Mouse (Mus musculus) T-helper 2 cell (primary cell): ENCODE measurements around the gene Col25a1.

ENCODE experiments used
- in situ Hi-C: fragments of 300-600 bp; cut with MboI, MseI; formaldehyde crosslinking; loops from one replicate; pipeline ENCODE4 v1.15.1; 2025; ENCODE audit warnings: high pct_unique_total_duplicates

Gene Col25a1

DNA sequence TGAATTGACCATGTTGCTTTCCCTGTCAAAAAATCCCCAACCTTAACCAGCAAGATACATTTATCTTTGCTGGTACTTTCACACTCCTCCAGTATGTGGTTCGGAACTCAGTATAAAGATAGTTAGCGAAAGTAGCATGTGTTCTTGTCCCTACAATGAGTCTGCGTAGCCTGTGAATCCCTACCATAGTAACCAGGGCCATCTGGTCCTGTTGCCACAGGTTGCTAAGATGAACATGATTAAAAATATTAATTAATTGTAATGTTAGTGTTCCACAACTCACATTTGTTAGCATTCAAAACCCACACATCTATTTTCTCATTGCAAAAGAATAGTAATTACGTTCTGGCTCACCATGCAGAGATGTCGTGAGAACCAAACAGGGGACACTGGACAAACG is 434.3 kb downstream of the Col25a1 start:
- in situ Hi-C loops: no loop called here

DNA sequence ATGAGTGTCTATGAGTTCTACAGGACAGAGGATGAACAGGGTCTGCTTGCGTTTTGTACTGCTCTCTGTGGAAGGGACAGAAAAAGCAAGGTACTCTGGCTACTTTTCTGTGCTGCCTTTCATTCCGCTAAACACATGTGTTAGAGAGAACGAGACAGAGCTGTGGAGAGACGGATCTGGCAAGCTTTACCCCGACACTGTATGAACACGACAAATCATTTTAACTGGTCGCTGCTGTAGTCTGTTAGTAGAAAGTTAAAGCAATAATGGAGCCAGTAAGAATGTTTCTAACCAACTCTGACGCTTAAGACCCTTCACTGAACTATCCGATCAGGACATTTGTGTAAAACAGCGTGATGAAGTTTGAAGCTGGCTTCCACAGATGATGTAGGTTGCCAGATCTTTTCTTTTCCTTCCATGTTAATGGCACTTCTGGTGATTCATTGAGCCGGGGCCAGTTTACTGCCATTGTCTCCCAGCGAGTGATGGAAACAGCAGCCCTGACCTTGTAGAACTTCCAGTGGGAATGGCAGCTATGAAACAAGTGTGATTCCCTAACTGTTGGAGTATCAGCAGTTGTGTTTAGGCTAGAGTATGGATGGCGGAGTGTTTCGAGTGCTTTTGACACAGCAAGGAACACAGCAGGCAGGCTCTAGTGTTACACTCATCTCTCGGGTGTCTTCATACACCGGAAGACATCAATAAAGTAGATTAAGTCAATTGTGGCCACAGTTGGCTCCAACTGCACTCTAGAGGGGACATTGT is 437.2 kb downstream of the Col25a1 start:
- in situ Hi-C loops: no loop called here

DNA sequence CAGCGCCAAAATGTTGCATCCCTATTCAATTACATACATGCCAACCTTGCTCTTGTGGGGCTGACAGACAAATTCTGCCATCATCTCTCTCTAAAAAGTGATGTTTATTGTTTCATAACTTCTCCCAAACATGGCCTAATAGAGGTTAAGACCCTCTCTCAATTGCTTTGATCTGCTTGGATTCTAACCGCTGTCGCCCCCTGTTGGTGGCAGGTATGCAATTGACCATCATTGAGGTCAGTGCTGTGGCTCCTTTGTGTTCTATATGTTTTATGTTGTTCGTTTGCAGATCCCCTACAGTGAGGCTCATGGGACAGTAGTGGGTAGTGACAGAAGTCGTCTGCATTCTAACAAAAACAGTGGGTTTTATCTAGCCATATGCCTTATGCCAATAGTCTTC is 441.9 kb downstream of the Col25a1 start:
- in situ Hi-C loops: no loop called here

DNA sequence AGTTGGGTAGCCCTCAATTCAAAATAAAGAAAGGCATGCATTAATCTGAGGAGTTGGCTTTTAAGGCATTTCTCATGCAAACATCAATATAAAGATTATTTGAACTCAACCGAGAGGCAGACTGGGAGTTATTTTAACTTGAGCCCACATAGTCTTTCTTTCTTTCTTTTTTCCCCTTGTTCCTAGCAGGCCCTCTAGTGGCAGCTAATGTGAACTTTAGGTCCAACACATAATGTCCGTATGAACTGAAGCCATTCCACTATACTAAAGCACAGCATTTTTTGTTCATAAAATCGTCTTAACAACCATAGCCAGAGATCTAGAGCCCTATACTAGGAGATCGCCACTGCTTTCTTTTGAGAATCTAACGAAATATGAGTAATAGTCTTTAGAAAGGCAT is 443.4 kb downstream of the Col25a1 start:
- in situ Hi-C loops: loop anchor here (5.0 kb wide), 1 partner anchor 477 kb away; no protein-coding TSS in a partner anchor

DNA sequence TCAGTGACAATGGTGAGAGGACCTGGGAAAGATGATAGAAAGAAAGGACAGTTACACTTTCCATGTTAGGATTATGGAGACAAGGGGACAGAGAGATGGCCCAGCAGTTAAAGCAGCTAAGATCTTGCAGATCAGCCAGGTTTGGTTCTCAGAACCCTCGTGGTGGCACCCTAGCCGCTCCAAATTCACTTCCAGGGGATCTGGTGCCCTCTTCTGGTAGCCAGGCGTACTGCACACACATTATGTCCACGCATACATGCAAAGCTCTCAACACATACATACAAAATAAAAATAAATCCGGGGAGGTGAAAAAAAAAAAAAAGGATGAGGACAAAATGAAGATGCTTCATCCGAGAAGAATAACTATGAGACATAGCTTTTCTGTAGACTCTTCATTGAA is 445.4 kb downstream of the Col25a1 start:
- in situ Hi-C loops: loop anchor here (5.0 kb wide), 1 partner anchor 479 kb away; no protein-coding TSS in a partner anchor

DNA sequence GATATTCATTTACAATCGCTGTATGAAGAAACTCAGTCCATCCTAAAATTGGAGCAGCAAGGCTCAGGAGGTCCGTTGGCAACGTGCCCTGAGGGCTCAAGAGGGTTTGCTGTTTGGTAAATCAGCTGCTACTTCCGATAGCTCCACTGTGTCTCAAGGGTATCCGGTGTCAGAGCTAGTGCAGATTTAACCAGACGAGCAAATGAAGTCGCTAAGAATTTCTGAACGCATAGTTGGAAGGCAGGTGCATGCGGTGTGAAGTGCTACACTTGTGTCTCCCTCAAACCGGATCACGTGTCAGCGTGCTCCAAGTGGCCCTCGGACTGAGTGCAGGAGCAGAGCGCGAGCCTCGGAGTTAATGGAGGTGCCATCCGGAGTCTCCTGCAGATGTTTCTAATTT is 448.2 kb downstream of the Col25a1 start:
- in situ Hi-C loops: loop anchor here (5.0 kb wide), 1 partner anchor 482 kb away; no protein-coding TSS in a partner anchor

DNA sequence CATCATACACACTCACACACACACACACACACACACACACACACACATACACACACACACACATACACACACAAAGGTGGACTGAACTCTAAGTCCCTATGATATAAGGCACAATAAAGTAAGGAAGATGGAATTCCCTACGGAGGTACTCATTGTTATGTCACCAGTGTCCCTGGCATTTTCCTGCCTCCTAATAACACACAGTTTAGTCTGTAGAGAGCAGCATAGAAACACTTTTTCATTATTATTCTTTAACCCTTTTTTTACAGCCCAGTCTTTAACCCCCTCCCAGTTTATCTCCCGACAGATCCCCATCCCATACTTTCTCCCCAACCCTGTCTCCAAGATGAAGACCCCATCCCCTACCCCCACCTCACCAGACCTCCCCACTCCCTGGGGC is 450.3 kb downstream of the Col25a1 start:
- in situ Hi-C loops: no loop called here

DNA sequence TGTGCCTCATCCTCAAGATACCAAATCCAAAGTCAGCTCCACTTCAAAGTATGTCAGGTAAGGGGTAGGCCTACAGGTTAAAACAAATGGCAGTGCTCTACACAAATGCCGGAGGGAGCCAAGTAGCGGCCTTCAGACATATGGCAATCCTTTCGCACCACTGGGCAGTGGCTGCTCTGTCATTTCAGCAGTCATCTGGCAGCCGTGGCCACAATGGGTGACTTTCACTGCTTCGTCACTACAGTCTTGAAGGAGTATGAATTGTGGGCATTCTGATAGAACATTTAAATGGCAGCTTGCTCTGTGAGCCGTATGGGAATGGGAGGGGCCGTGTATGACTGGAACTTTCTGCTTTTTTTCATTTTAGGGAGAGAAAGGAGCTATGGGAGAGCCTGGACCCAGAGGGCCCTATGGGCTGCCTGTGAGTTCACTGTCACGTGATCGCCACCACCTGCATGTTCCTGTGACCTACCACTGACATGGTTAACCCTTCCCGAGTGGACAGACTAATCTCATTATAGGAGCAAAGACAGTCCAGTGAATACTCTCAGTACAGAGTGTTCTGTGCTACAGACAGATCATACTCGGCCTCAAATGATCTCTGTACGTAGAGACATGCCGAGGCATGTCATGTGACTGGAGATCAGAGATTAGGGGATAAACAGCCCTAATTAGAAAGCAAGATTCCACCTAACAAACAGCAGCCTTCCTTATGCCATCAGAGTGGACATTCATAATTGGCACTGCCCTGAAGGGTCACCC is 451.8 kb downstream of the Col25a1 start:
- in situ Hi-C loops: no loop called here

DNA sequence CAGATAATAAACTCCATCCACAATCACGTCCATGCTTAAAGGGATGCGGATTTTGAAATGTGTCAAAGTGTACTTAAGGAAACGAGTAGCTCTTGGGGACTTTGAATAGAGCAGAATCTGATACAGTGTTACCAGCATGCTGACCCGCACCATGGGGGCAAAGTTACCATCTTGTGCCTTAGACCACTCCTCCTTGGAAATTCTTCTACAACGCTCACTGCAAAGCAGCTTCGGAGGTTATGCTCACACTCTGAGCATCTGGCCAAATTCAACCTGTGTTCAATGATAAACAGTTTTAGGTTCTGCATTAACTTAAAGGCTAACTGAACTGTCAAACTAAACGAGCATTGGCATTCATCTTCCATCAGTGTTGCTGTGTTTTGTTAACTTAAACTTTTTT is 452.7 kb downstream of the Col25a1 start:
- in situ Hi-C loops: no loop called here

DNA sequence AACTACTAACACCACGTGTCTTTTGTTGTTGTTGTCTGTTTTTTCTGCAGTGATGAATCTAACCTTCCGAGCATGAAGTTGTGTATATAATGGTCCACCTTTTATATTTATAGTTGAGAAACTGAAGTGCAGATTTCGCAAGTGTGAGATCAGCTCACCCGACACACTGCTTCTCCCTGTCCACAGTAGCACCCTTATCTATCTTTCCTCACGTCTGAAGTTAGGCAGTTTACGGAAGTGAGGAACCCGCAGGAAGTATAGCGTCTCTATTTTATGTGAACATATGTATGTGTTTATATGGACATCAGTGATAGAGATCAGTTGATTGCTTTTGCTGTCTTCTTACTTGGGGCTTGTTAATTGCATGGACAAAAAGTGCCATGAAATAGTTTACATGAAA is 463.7 kb downstream of the Col25a1 start:
- in situ Hi-C loops: no loop called here

DNA sequence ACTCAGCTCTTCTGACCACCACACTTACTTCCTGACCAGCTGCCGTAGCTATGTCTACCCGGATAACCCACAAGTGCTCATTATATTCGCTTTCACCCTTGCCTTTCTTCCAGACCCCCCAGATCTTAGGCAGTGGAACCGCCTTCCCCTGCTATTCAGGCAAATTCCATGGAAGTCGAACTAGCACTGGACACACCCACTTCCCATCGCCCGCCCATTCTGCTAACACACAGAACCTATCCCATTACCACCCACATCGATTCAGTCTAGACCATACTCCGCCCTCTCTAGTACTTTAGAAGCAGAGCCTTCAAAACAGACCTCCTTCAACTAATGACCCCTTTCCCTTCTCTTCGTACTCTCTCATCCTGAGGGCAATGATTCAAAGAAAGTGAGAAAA is 470.2 kb downstream of the Col25a1 start:
- in situ Hi-C loops: no loop called here

DNA sequence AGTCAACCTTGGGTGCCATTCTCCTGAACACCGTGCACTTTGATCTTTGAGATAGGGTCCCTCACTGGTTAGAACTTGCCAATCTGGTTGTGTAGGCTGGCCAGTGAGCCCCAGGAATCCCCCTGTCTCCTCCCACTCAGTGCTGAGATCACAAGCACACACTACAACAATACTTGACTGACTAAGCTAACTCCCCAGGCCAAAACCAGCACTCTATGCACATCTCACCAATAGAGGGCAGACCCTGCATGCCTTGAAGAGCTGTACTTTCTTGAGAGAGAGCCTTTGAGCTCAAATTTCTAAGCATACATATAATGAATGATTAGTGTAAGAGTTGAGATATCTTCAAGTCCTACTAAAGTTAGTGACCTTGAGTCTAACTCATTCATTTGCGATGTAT is 476.6 kb downstream of the Col25a1 start:
- in situ Hi-C loops: no loop called here

DNA sequence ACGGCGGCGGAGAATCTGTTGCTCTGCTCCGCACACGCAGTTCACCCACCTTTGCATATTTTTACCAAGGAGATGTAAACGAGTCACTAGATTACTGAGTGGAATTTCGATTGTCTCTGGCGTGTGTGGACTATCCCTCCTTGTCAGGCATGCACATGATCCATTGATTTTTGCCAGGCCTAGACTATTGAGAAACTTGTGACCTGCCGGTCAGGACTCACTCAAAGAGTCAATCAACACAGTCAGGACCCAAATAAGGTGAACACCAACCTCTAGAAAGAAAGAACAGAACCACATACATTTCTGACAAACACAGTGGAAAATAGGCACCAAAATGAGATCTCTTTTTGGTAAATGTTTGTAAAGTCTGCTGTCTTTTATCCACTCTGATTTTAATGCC is 483.1 kb downstream of the Col25a1 start:
- in situ Hi-C loops: no loop called here

DNA sequence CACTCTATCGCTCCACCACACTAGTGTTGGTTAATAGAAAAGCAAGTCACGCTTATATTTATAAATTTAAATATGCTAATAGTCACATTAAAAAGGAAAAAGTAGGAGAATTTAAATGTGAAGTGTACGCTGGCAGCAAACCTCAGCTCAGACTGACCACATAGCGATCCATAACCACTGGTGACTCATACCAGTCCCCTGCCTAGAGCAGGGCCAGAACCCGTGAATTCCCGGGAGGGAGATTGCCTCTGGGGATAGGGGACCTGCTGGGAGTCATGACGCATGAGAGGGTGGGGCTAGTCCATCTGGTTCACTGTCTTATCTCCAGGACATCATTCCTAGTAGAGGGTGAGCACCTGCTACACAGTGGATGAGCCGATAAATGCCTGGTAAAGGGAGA is 484.3 kb downstream of the Col25a1 start:
- in situ Hi-C loops: no loop called here

DNA sequence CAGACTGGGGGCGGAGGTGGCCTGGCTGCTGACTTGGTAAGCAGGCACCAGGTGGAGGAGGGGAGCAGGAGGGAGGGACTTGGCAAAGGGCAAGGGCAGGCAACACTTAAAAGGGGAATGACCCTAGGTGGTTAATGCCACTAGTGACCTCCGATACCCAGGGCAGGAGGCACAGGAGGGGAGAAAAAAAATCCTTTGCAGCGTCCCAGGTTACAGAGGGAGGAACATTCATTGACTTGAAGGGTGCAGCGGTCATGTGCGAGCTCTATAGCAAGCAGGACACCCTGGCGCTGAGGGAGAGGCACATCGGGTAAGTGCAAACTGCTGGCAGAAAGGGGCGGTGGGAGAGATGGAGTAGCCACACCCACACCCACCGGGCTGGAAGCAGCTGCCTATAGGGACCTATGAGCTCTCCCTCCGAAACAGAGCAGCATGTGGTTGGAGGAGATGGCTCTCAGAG is 486.2 kb downstream of the Col25a1 start, which contains the start of gene Etnppl:
TSS of gene Etnppl (plus strand) at position 10 of the 460 bp plus-strand sequence.
- in situ Hi-C loops: no loop called here

DNA sequence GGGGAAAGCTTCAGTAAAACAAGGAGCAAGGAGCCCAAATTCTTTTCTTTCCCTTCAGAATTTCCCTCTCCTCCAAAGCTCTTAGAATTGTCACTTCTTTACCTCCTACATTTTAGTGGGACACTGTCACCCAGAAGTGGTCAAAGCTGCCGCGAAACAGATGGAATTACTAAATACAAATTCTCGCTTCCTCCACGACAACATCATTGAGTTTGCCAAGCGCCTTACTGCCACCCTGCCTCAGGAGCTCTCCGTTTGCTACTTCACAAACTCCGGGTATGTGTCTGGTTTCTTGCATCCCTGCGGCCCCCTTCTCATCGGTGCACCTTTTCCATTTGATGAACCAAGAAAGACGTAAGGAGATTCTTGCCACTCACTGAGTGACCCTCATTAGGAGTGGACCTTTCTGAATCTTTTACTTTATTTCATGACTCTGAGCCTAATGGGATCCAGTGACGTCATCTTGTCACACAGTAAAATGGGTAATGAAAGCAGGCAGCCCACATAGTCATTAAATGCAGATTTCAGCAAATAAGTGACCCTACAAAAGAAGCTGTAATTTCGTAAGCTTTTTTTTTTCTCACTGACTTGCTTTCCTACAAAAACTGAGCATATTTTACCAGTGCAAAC is 489.3 kb downstream of the Col25a1 start:
- in situ Hi-C loops: no loop called here

DNA sequence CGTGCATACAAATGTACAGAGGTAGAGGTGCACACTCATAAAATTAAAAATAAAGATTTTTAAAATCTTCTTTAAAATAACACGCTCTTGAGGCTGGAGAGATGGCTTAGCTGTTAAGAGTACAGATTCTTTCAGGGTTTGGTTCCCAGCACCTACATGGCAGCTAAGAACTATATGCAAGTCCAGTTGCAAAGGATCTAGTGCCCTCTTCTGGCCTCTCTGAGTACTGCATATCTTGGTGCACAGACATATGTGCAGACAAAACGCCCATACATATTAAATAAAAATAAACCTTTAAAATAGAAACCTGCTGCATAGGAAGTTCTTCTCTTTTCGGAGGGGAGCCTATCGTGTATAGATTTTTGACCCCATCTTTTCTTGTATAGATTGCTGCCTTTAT is 497.1 kb downstream of the Col25a1 start:
- in situ Hi-C loops: no loop called here

DNA sequence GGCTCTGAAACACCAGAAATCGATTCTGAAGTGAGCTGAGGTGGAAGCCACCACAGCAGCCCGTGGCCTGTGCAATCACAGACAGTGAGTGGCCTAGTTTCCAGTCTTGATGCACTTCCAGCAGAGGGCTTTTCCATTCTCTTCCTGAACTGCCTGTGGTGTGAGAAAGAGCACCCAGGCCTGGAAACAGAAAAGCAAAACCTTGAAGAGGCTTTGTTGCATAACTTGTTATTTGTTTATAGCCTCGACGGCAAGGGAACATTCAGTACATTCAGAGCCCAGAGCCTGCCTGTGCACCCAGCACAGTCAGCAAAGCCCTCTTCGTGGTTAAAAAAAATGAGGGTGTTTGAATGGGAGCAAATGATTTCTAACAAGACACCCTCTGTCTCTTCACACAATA is 502.6 kb downstream of the Col25a1 start:
- in situ Hi-C loops: no loop called here

DNA sequence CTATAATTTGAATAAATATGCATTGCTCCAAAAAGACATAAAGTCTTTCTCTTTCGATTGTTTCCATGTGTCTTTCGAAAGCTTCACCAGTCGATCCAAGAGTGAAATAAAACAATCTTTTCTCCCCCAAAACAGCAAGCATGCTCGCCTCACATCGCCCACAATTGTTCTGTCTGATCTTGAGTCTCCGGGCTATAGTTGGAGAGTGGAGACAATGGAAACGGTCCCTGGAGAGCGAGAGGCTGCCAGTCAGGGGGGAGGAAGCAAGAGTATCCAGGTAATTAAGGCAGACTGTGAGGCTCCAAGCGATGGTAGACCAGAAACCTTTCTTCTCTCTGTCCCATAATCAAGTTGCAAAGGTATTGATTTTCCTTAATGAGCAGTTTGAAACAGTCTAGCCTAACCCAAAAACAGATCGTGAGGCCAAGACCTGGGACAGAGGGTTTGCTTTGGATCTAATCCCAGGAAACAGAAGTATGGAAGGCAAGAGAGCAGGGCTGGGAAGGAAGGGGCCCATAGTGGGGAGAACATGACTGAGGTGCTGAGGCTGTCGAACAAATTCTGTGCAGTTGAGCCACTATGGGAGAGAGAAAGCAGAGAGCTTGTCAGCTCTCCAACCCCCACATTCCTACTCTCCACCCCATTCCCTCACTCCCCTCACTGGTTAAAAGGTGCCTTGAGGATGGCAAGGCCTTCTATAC is 515.0 kb downstream of the Col25a1 start:
- in situ Hi-C loops: no loop called here
